Mouse (Mus musculus): Measurements from ENCODE around the gene Mpp3. TPM values are rescaled to one million over a fixed set of nuclear protein-coding genes. Genes with fewer than 3 reads are reported as not detected.

Mpp3 gene
- polyA plus RNA-seq, 1 experiment from 2014 or later = 0.72 TPM

DNA sequence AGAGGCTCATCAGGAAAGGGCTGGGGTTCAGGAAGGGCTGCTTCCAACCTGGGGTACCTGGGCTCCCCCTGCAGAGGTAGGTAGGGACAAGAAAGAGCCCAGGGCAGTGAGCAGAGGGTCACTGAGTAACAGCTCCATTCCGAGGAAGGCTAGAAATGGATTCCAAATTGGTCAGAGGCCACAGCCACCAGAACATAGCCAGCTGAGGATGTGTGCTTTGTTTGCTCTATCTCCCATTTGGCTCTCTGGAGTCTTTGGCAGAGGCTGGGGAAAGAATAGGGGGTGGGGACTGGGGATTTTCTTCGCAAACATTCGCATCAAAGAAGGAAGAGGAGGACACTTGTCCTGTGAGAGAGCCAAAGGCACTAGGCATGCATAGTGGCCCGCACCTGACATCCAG lies 23.7 kb upstream of the Mpp3 start:
- Histone ChIP-seq H3K4me1 (ENCODE audit: insufficient read depth) (no peaks in the 10 kb centered on the region), H3K36me3 (replicated peaks; ENCODE audit: insufficient read depth, low read length) (no peaks in the 10 kb centered on the region), H3K9me3 (ENCODE audit: low read length) (no peaks in the 10 kb centered on the region), H3K4me2 (ENCODE audit: low read depth, low read length) (no peak overlapping the region), H3K4me3 (ENCODE audit: low read depth, low read length) (no peak overlapping the region), H3K27me3 (ENCODE audit: insufficient read depth, low read length) (0 out of 2 replicates have a peak, but pooled peaks cover 3% of the 10 kb centered on the region), H3K9ac (replicated peaks) (no peak overlapping the region), H3K27ac (ENCODE audit: low read depth) (peak overlapping the region; percentile 36; the same call in 1 of the 2 replicates)
- 65% methylated on average over 4 of the region's 4 CpGs for WGBS (ENCODE audit: insufficient replicate concordance)
- DNase-seq (no peak), ATAC-seq (no peak)
- TF ChIP-seq EP300 (IDR thresholded peaks at IDR 0.05; ENCODE audit: low read depth) (no peak), CTCF (IDR thresholded peaks at IDR 0.05; ENCODE audit: low read depth) (no peak)

DNA sequence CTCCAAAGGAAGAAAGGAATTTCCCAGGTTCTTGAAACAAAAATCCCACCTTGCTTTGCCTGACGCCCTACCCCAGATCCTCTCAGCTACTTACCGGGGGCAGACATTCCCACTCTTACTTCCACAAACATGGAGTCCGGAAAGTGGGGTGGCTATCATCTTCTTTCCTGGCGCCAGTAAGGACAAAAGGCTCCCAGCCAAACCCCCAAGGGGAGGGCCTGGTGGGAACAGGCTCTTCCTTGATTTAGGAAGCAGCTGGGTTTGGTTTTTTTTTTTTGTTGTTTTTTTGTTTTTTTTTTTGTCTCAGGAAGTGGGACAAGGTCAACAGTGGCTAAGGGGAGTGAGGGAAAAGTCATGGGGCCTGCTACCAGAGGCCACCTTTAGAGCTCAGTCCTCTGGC lies 23.3 kb upstream of the Mpp3 start:
- no peaks in the 10 kb centered on the region for H3K4me1 ChIP-seq (ENCODE audit: insufficient read depth)
- no peak overlapping the region for H3K4me3 ChIP-seq (ENCODE audit: low read depth, low read length)
- H3K27ac ChIP-seq (ENCODE audit: low read depth) = peak overlapping the region; percentile 57
- WGBS (ENCODE audit: insufficient replicate concordance) = 75% methylated on average over 4 of the region's 4 CpGs
- 0 out of 2 replicates have a peak, but pooled peaks cover 3% of the 10 kb centered on the region for H3K27me3 ChIP-seq (ENCODE audit: insufficient read depth, low read length)
- no peaks in the 10 kb centered on the region for H3K36me3 ChIP-seq (replicated peaks; ENCODE audit: insufficient read depth, low read length)
- H3K9ac ChIP-seq (replicated peaks) = no peak overlapping the region
- DNase-seq = no peak
- ATAC-seq = peak; percentile 12; the same call in 1 of the 2 replicates
- no peak overlapping the region for H3K4me2 ChIP-seq (ENCODE audit: low read depth, low read length)
- TF ChIP-seq CTCF (IDR thresholded peaks at IDR 0.05; ENCODE audit: low read depth) = no peak
- TF ChIP-seq EP300 (IDR thresholded peaks at IDR 0.05; ENCODE audit: low read depth) = peak; percentile 63
- no peaks in the 10 kb centered on the region for H3K9me3 ChIP-seq (ENCODE audit: low read length)

DNA sequence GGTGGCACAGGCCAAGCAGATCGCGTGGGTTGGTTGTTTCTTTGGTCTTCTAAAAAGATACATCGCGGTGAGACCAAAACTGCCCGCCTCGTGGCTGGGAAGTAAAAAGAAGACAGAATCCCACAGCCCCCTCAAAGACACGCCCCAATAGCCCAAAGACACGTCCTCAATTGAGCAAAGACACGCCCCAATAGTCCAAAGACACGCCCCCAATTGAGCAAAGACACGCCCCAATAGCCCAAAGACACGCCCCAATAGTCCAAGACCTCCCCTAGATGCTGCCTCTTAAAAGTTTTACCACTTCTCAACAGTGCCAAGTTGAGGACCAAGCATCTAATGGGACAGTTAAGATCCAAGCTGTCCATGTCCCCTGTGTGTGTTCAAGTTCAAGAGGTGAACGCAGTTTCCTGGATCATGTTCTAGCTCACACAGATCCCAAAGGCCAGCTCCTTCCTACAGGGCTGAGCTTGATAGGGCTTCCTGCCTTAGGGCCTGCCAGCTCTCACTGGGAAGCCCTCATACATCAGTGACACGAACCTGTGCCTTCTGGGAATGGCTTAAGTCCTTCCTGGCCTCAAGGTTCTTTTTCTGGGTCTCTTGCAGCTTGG lies 21.7 kb upstream of the Mpp3 start:
- H3K4me3 ChIP-seq (ENCODE audit: low read depth, low read length) = no peak overlapping the region
- no peak overlapping the region for H3K9ac ChIP-seq (replicated peaks)
- ATAC-seq (peak; percentile 58), DNase-seq (peak; percentile 25)
- H3K36me3 ChIP-seq (replicated peaks; ENCODE audit: insufficient read depth, low read length) = no peaks in the 10 kb centered on the region
- no peaks in the 10 kb centered on the region; the same call in 1 of the 2 replicates for H3K9me3 ChIP-seq (ENCODE audit: low read length)
- H3K27ac ChIP-seq (ENCODE audit: low read depth) = peak overlapping the region; percentile 57; the same call in 1 of the 2 replicates
- no peak overlapping the region for H3K4me2 ChIP-seq (ENCODE audit: low read depth, low read length)
- TF ChIP-seq EP300 (IDR thresholded peaks at IDR 0.05; ENCODE audit: low read depth) = no peak
- TF ChIP-seq CTCF (IDR thresholded peaks at IDR 0.05; ENCODE audit: low read depth) = no peak
- WGBS (ENCODE audit: insufficient replicate concordance) = 58% methylated on average over 14 of the region's 14 CpGs
- H3K4me1 ChIP-seq (ENCODE audit: insufficient read depth) = no peaks in the 10 kb centered on the region
- H3K27me3 ChIP-seq (ENCODE audit: insufficient read depth, low read length) = 0 out of 2 replicates have a peak, but pooled peaks cover 3% of the 10 kb centered on the region

DNA sequence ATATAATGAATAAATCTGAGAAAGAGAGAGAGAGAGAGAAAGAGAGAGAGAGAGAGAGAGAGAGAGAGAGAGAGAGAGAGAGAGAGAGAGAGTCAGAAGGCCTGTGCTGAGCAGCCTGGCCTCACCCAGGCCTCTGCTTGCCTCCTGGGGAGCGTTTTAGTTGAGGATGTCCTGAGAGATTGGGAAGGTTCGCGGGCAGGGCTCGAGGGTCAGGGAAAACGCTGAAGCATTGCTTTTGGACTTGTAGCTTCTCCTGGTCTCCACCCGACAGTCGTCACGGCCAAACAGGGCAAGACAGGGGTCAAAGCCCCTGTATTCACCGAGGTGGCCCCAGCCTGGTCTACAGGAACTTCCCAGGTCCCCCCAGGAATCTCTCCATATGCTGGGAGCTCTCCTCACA lies 18.3 kb upstream of the Mpp3 start:
- H3K9ac ChIP-seq (replicated peaks) = no peak overlapping the region
- H3K4me1 ChIP-seq (ENCODE audit: insufficient read depth) = no peaks in the 10 kb centered on the region
- H3K36me3 ChIP-seq (replicated peaks; ENCODE audit: insufficient read depth, low read length) = no peaks in the 10 kb centered on the region
- H3K27me3 ChIP-seq (ENCODE audit: insufficient read depth, low read length) = no peaks in the 10 kb centered on the region
- TF ChIP-seq CTCF (IDR thresholded peaks at IDR 0.05; ENCODE audit: low read depth) (no peak), EP300 (IDR thresholded peaks at IDR 0.05; ENCODE audit: low read depth) (no peak)
- no peak overlapping the region for H3K4me3 ChIP-seq (ENCODE audit: low read depth, low read length)
- H3K9me3 ChIP-seq (ENCODE audit: low read length) = no peaks in the 10 kb centered on the region; the same call in 1 of the 2 replicates
- no peak for ATAC-seq
- 60% methylated on average over 9 of the region's 9 CpGs for WGBS (ENCODE audit: insufficient replicate concordance)
- no peak overlapping the region for H3K27ac ChIP-seq (ENCODE audit: low read depth)
- no peak overlapping the region for H3K4me2 ChIP-seq (ENCODE audit: low read depth, low read length)
- DNase-seq = no peak

DNA sequence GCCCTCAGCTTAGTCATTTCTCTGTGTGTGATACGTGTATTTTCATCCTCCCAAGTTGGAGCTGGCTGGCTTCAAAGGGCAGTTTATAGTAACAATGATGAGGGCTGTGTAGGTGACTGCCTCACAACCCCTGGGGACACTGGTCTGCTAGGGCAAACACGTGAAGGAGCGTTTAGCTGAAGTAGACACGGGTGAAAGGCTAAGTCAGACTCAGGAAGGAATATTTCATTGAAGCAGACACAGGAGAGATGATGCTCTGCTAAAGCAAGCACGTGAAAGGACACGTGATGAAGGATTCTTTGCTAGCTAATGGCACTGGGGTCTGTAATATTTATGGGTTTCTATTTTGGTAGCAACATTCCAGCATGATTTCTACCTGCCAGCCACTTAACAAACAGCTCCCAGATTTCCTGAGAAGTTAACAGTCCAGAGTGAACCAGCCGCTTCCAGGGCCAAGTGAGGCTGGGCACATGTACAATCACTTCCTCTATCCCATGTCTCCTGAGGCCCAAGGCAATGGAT lies 16.5 kb upstream of the Mpp3 start:
- Histone ChIP-seq H3K36me3 (replicated peaks; ENCODE audit: insufficient read depth, low read length) (no peaks in the 10 kb centered on the region), H3K9ac (replicated peaks) (no peak overlapping the region), H3K9me3 (ENCODE audit: low read length) (no peaks in the 10 kb centered on the region; the same call in 1 of the 2 replicates), H3K4me1 (ENCODE audit: insufficient read depth) (no peaks in the 10 kb centered on the region), H3K27ac (ENCODE audit: low read depth) (no peak overlapping the region), H3K4me3 (ENCODE audit: low read depth, low read length) (no peak overlapping the region), H3K4me2 (ENCODE audit: low read depth, low read length) (no peak overlapping the region), H3K27me3 (ENCODE audit: insufficient read depth, low read length) (no peaks in the 10 kb centered on the region)
- ATAC-seq = no peak
- DNase-seq = no peak
- TF ChIP-seq EP300 (IDR thresholded peaks at IDR 0.05; ENCODE audit: low read depth) (no peak), CTCF (IDR thresholded peaks at IDR 0.05; ENCODE audit: low read depth) (no peak)
- 75% methylated on average over 7 of the region's 7 CpGs for WGBS (ENCODE audit: insufficient replicate concordance)

DNA sequence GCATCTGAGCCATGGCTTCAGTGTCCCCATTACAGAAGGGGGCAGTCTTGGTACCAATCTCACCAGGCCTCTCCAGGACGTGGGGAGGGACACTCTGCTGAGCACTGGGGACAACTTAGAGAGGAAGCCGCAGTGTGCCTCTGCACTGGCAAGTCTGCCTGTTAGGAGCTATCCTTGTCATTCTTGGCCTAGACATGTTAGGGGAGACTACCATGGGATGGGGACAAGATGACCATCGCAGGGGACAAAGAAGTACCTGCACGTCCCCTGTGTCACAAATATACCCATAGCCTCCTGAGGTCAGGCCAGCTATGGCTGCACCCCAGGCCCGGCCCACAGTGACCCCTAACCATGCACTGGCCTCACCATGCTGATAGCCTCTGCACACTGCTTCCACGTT lies 15.1 kb upstream of the Mpp3 start:
- ATAC-seq = no peak
- H3K9me3 ChIP-seq (ENCODE audit: low read length) = no peaks in the 10 kb centered on the region; the same call in 1 of the 2 replicates

More for the DNA sequence above, 15.1 kb upstream of the Mpp3 start:
- Histone ChIP-seq H3K27me3 (ENCODE audit: insufficient read depth, low read length) (no peaks in the 10 kb centered on the region), H3K4me2 (ENCODE audit: low read depth, low read length) (no peak overlapping the region), H3K27ac (ENCODE audit: low read depth) (no peak overlapping the region), H3K4me3 (ENCODE audit: low read depth, low read length) (no peak overlapping the region), H3K4me1 (ENCODE audit: insufficient read depth) (no peaks in the 10 kb centered on the region), H3K36me3 (replicated peaks; ENCODE audit: insufficient read depth, low read length) (no peaks in the 10 kb centered on the region), H3K9ac (replicated peaks) (no peak overlapping the region)
- 79% methylated on average over 6 of the region's 6 CpGs for WGBS (ENCODE audit: insufficient replicate concordance)
- no peak for TF ChIP-seq CTCF (IDR thresholded peaks at IDR 0.05; ENCODE audit: low read depth)
- TF ChIP-seq EP300 (IDR thresholded peaks at IDR 0.05; ENCODE audit: low read depth) = no peak
- DNase-seq = no peak
